Mouse (Mus musculus): ENCODE measurements at regions not wholly inside any gene's neighbourhood (a gene's known extent, or its start where the extent isn't known, plus 50 kb on each side); places are given as distances from the start of the nearest gene placed in this dataset.

DNA sequence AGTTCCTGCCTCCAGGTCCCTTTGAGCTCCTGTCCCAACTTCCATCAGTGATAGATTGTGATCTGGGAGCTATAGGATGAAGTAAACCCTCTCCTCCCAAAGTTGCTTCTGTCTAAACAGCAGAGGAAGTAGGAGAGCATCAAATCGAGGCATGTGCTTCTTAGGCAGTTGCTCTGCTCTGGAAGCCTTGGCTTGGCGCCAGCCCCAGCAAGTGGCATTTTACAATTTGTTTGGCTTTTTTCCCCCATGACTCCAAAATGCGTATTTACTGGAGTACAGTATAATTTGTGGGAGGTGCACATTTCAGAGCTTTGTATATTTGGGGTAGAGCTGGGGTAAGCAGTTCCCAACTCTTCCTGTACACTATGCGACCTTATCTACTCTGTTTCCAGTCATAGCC, 88.2 kb upstream of the Sorcs3 start:
- TF ChIP-seq POLR2A (IDR thresholded peaks at IDR 0.05; ENCODE audit: control insufficient read depth, extremely low read depth, insufficient read depth, low read length, poor library complexity), result no peak
- no peak for TF ChIP-seq CTCF (IDR thresholded peaks at IDR 0.05; ENCODE audit: borderline replicate concordance, control insufficient read depth, extremely low read depth, insufficient read depth, low read length, poor library complexity)

DNA sequence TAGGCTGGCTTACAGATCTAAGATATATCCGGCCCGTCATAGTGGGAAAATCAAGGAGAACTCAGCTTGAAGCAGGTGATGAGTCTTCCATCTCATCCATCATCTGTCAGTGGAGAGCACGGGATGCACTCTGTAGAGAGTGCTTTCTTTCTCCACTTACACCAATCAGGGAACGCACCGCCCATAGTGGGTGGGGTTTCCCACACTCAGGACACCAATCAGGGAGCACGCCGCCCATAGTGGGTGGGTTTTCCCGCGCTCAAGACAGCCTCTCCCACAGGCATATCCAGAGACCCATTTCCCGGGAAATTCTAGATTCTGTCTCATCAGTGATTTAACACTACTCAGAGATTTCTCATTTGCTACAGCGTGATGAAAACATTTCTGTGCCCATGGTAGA, 83.5 kb upstream of the Sorcs3 start:
- no peak overlapping the region for H3K27ac ChIP-seq (ENCODE audit: control insufficient read depth, insufficient read depth, low read length)
- no peaks in the 10 kb centered on the region for H3K27me3 ChIP-seq (ENCODE audit: control insufficient read depth, insufficient read depth, low read length)
- H3K36me3 ChIP-seq (ENCODE audit: control insufficient read depth, insufficient read depth, low read length), result no peaks in the 10 kb centered on the region
- DNase-seq, result no peak
- no peaks in the 10 kb centered on the region for H3K4me1 ChIP-seq (replicated peaks; ENCODE audit: control insufficient read depth, insufficient read depth, low read length)
- TF ChIP-seq CTCF (IDR thresholded peaks at IDR 0.05; ENCODE audit: borderline replicate concordance, control insufficient read depth, extremely low read depth, insufficient read depth, low read length, poor library complexity), result no peak
- no peak for TF ChIP-seq POLR2A (IDR thresholded peaks at IDR 0.05; ENCODE audit: control insufficient read depth, extremely low read depth, insufficient read depth, low read length, poor library complexity)
- H3K4me3 ChIP-seq (ENCODE audit: control insufficient read depth, insufficient read depth, low read length), result no peak overlapping the region
- 90% methylated on average over 11 of the region's 11 CpGs for WGBS

More for the DNA sequence above, 88.2 kb upstream of the Sorcs3 start:
- Histone ChIP-seq H3K4me3 (ENCODE audit: control insufficient read depth, insufficient read depth, low read length) (no peak overlapping the region), H3K27me3 (ENCODE audit: control insufficient read depth, insufficient read depth, low read length) (no peaks in the 10 kb centered on the region), H3K27ac (ENCODE audit: control insufficient read depth, insufficient read depth, low read length) (no peak overlapping the region), H3K4me1 (replicated peaks; ENCODE audit: control insufficient read depth, insufficient read depth, low read length) (no peaks in the 10 kb centered on the region), H3K36me3 (ENCODE audit: control insufficient read depth, insufficient read depth, low read length) (no peaks in the 10 kb centered on the region)
- WGBS, result 81% methylated on average over 4 of the region's 4 CpGs
- DNase-seq, result no peak

DNA sequence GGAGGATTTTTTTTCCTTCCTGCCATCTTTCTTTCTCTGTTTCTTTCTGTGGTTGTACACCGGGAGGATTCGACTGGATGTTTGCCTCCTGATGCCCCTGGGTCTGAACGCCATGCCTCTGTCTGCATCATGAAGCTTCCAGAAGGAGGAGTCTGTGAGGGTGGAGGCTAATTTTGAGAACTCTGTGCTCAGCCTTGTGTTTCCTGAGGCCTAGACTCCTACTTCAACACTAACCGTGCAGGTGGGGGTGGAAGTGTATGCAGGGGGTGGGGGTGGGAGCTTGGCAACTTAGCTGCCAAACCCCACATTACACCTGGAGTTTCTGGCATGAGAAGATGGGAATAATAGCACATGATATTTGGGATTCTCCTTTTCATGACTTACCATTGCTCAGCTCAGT, 82.0 kb upstream of the Sorcs3 start:
- no peak for TF ChIP-seq CTCF (IDR thresholded peaks at IDR 0.05; ENCODE audit: borderline replicate concordance, control insufficient read depth, extremely low read depth, insufficient read depth, low read length, poor library complexity)
- no peak for TF ChIP-seq POLR2A (IDR thresholded peaks at IDR 0.05; ENCODE audit: control insufficient read depth, extremely low read depth, insufficient read depth, low read length, poor library complexity)
- H3K36me3 ChIP-seq (ENCODE audit: control insufficient read depth, insufficient read depth, low read length), result no peaks in the 10 kb centered on the region
- WGBS, result 81% methylated on average over 4 of the region's 4 CpGs

DNA sequence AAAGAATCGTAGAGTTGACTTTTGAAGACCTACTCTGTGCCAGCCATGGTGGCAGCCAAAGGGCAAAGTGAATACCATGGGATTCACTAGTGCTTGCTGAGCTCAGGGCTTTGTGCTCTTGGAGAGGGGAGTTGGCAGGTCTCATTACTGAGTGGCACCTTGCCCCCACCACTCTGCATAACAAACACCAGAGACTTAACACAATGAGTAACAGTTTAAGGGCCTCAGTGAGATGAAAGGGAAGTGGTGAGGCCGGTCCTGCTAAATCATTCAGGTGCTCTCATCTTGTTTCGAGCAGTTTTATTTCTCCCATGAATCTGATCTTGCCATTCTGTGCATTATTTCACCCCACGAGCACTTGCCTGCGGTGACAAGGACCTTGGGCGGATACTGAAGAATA, 80.1 kb upstream of the Sorcs3 start:
- no peak for DNase-seq
- no peaks in the 10 kb centered on the region for H3K27me3 ChIP-seq (ENCODE audit: control insufficient read depth, insufficient read depth, low read length)
- WGBS, result 83% methylated on average over 6 of the region's 6 CpGs
- TF ChIP-seq CTCF (IDR thresholded peaks at IDR 0.05; ENCODE audit: borderline replicate concordance, control insufficient read depth, extremely low read depth, insufficient read depth, low read length, poor library complexity) (no peak), POLR2A (IDR thresholded peaks at IDR 0.05; ENCODE audit: control insufficient read depth, extremely low read depth, insufficient read depth, low read length, poor library complexity) (no peak)
- no peak overlapping the region for H3K27ac ChIP-seq (ENCODE audit: control insufficient read depth, insufficient read depth, low read length)
- no peak overlapping the region for H3K4me3 ChIP-seq (ENCODE audit: control insufficient read depth, insufficient read depth, low read length)
- no peaks in the 10 kb centered on the region for H3K4me1 ChIP-seq (replicated peaks; ENCODE audit: control insufficient read depth, insufficient read depth, low read length)
- no peaks in the 10 kb centered on the region for H3K36me3 ChIP-seq (ENCODE audit: control insufficient read depth, insufficient read depth, low read length)

More for the DNA sequence above, 82.0 kb upstream of the Sorcs3 start:
- Histone ChIP-seq H3K4me1 (replicated peaks; ENCODE audit: control insufficient read depth, insufficient read depth, low read length) (no peaks in the 10 kb centered on the region), H3K27me3 (ENCODE audit: control insufficient read depth, insufficient read depth, low read length) (no peaks in the 10 kb centered on the region), H3K27ac (ENCODE audit: control insufficient read depth, insufficient read depth, low read length) (no peak overlapping the region), H3K4me3 (ENCODE audit: control insufficient read depth, insufficient read depth, low read length) (no peak overlapping the region)
- DNase-seq, result no peak

DNA sequence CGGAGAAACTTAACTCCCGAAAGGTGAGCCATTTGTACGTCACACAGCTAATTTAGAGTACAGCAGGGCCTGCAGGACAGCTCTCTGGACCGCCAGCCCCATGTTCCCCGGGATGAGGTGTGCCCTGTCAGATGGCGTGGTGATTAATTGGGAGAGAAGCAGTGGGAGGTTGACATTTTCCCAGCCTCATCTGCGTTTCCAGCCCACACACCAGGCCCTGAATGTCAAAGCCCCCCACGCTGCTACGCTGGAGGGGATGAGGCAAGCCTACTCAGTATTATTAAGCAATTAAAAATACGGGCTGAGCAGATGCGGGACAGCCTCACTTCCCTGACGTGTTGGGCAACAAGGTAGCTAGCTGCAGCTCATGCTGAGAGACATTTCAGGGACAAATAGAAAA, 77.7 kb upstream of the Sorcs3 start:
- TF ChIP-seq CTCF (IDR thresholded peaks at IDR 0.05; ENCODE audit: borderline replicate concordance, control insufficient read depth, extremely low read depth, insufficient read depth, low read length, poor library complexity) (no peak), POLR2A (IDR thresholded peaks at IDR 0.05; ENCODE audit: control insufficient read depth, extremely low read depth, insufficient read depth, low read length, poor library complexity) (no peak)
- no peak overlapping the region for H3K27ac ChIP-seq (ENCODE audit: control insufficient read depth, insufficient read depth, low read length)
- 73% methylated on average over 12 of the region's 12 CpGs for WGBS
- H3K36me3 ChIP-seq (ENCODE audit: control insufficient read depth, insufficient read depth, low read length), result no peaks in the 10 kb centered on the region
- DNase-seq, result no peak
- no peak overlapping the region for H3K4me3 ChIP-seq (ENCODE audit: control insufficient read depth, insufficient read depth, low read length)
- no peaks in the 10 kb centered on the region for H3K4me1 ChIP-seq (replicated peaks; ENCODE audit: control insufficient read depth, insufficient read depth, low read length)
- H3K27me3 ChIP-seq (ENCODE audit: control insufficient read depth, insufficient read depth, low read length), result no peaks in the 10 kb centered on the region

DNA sequence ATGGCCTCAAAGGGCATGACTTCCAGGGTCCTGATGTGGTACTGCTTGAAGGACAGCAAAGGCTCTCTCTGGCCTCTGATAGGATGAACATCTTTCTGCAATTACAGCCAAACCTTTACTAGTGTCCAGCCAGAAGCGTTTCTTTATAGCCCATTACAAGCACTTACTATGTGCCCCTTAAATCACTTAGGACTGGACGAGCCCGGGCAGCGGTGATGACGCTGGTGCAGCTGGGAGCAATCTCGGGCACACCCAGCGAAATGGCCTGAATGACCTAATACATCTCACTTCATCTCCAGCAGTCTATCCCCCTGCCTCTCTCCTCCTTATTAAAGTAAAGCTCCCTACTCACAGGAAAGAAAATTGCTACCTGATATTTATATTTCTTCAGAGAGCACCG, 69.6 kb upstream of the Sorcs3 start:
- Histone ChIP-seq H3K27ac (ENCODE audit: control insufficient read depth, insufficient read depth, low read length) (no peak overlapping the region), H3K4me3 (ENCODE audit: control insufficient read depth, insufficient read depth, low read length) (no peak overlapping the region), H3K36me3 (ENCODE audit: control insufficient read depth, insufficient read depth, low read length) (no peaks in the 10 kb centered on the region), H3K27me3 (ENCODE audit: control insufficient read depth, insufficient read depth, low read length) (no peaks in the 10 kb centered on the region), H3K4me1 (replicated peaks; ENCODE audit: control insufficient read depth, insufficient read depth, low read length) (no peaks in the 10 kb centered on the region)
- DNase-seq, result no peak
- TF ChIP-seq CTCF (IDR thresholded peaks at IDR 0.05; ENCODE audit: borderline replicate concordance, control insufficient read depth, extremely low read depth, insufficient read depth, low read length, poor library complexity), result no peak
- TF ChIP-seq POLR2A (IDR thresholded peaks at IDR 0.05; ENCODE audit: control insufficient read depth, extremely low read depth, insufficient read depth, low read length, poor library complexity), result no peak
- 86% methylated on average over 8 of the region's 8 CpGs for WGBS

DNA sequence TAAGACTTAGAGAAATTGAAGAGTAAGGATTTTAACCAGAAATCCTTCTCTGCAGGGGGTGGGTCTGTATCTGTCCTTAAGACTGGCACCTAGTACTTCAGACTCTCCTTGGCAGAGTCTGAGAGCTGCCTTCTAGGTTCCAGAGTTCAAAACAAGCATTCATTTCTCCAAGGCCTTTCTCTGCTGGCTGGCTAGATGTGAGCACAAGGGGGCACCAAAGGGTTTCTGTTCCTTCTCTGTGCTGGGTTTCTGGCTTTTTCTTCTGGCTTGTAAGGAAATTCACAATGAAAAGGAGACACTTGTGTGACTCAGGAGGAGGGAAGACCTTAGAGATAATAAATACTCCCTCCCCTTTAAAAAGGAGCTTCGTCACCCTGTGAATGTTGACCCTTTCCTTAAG, 61.7 kb upstream of the Sorcs3 start:
- TF ChIP-seq POLR2A (IDR thresholded peaks at IDR 0.05; ENCODE audit: control insufficient read depth, extremely low read depth, insufficient read depth, low read length, poor library complexity), result no peak
- no peak for TF ChIP-seq CTCF (IDR thresholded peaks at IDR 0.05; ENCODE audit: borderline replicate concordance, control insufficient read depth, extremely low read depth, insufficient read depth, low read length, poor library complexity)
- no peaks in the 10 kb centered on the region for H3K36me3 ChIP-seq (ENCODE audit: control insufficient read depth, insufficient read depth, low read length)
- no peak overlapping the region for H3K27ac ChIP-seq (ENCODE audit: control insufficient read depth, insufficient read depth, low read length)
- DNase-seq, result no peak
- H3K4me1 ChIP-seq (replicated peaks; ENCODE audit: control insufficient read depth, insufficient read depth, low read length), result no peaks in the 10 kb centered on the region
- 40% methylated on average over 1 of the region's 1 CpGs for WGBS
- H3K4me3 ChIP-seq (ENCODE audit: control insufficient read depth, insufficient read depth, low read length), result no peak overlapping the region
- no peaks in the 10 kb centered on the region for H3K27me3 ChIP-seq (ENCODE audit: control insufficient read depth, insufficient read depth, low read length)
